Mouse (Mus musculus) CH12.LX (cell line): ENCODE measurements around the gene Peli1.

Experiments
- CTCF ChIP-seq, 2 experiments: IDR thresholded peaks in 1 of 2; conservative IDR thresholded peaks in 1 of 2; 2 replicates each; pipeline ENCODE4 v1.5.1; 2011 to 2012; ENCODE audit warnings: low read depth in 2 of 2, low read length in 2 of 2, improper control_type of control experiment in 1 of 2, inconsistent platforms in 1 of 2, mild to moderate bottlenecking in 1 of 2, moderate library complexity in 1 of 2
- E2F4 ChIP-seq: IDR thresholded peaks from 2 replicates; pipeline ENCODE4 v1.6.1; 2011; ENCODE audit warnings: low read depth, low read length, improper control_type of control experiment; ENCODE audit not compliant: insufficient replicate concordance
- MAZ ChIP-seq: IDR thresholded peaks from 2 replicates; pipeline ENCODE4 v1.6.1; 2012; ENCODE audit warnings: low read depth, mild to moderate bottlenecking, inconsistent platforms, low read length, improper control_type of control experiment, moderate library complexity
- PAX5 ChIP-seq: IDR thresholded peaks from 2 replicates; pipeline ENCODE4 v1.6.1; 2012; ENCODE audit warnings: low read length, inconsistent platforms, mixed read lengths
- POLR2A ChIP-seq: IDR thresholded peaks from 2 replicates; pipeline ENCODE4 v1.6.1; 2011; ENCODE audit warnings: low read depth, mild to moderate bottlenecking, improper control_type of control experiment, low read length
- UBTF ChIP-seq: IDR thresholded peaks from 2 replicates; pipeline ENCODE4 v1.6.1; 2012; ENCODE audit warnings: low read depth, mild to moderate bottlenecking, inconsistent platforms, low read length, improper control_type of control experiment, moderate library complexity
- USF1 ChIP-seq: IDR thresholded peaks from 2 replicates; pipeline ENCODE4 v1.6.1; 2014; ENCODE audit warnings: low read depth, mild to moderate bottlenecking, inconsistent platforms, low read length, improper control_type of control experiment

DNA sequence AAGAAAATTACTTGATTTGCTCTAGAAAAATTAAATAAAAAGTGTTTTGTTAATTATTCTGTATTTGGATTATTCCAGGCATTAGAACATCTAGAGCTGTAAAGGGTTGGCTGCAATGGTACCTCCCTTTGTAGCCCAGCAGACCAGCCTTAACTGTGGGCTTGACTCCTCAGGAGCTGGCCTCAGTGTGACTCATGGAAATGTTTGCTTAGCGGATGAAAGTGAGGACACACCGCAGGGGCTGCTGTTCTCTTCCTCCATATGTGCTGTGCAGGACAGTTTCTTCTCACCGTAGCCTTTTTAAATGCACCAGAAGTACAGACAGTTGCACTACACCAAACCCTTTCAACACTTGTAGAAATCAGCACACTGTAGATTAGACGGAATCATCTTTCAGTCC lies 58.4 kb downstream of the Peli1 start:
- TF ChIP-seq MAZ (no peak), UBTF (no peak), PAX5 (no peak), POLR2A (no peak), E2F4 (no peak), USF1 (no peak), CTCF (conservative IDR thresholded peaks at IDR 0.05 in 1 of 2, IDR thresholded peaks at IDR 0.05 in 1 of 2; ENCODE audit: low read depth in 2 of 2, low read length in 2 of 2) (no peak)
